Mouse (Mus musculus): ENCODE measurements around the gene Draxin. TPM values are rescaled to one million over a fixed set of nuclear protein-coding genes. Genes with fewer than 3 reads are reported as not detected.

Draxin gene
- polyA plus RNA-seq, 1 experiment from 2014 or later = 1.3 TPM

DNA sequence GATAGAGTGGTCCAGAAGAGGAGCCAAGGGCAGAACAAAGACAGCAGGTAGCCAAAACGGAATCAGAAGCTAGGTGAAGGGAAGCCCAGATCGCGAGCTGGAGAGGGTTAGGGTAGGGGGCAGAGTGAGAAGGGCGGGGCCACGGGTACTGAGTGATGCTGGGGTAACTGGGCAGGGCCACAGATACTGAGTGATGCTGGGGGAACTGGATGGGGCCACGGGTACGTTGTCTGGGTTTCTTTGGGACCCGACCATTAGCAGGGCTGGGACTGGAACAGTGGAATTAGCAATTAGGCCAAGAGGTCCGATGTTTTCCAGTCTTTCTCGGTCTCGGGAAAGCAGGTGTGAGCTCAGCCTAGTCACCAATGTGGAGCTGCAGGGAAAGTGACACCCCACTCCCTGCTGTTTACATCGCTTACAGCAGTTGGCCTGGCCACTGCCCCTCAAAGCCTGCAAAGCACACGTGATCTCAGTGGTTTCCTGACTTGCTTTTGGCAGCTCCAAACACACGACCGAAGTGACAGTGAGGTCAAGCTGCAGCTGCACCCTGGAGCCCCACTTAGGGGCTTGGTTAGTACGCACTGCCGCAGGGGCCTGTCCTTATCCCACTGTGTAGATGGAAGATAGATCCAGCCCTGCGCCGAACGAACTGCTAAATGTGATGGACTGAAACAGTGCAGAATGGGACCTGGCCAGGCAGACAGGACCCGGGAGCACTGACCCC is 47.2 kb downstream of the Draxin start:
- no peak for DNase-seq (ENCODE audit: low spot score)
- 53% methylated on average over 21 of the region's 21 CpGs for WGBS
- H3K27me3 ChIP-seq (ENCODE audit: low read depth, poor library complexity, severe bottlenecking) = no peaks in the 10 kb centered on the region
- H3K4me1 ChIP-seq = peaks cover 56% of the 10 kb centered on the region
- H3K36me3 ChIP-seq = peaks cover 28% of the 10 kb centered on the region
- peak overlapping the region; percentile 44; the same call in 1 of the 2 replicates for H3K27ac ChIP-seq
- no peaks in the 10 kb centered on the region for H3K9me3 ChIP-seq (replicated peaks)
- peak overlapping the region; percentile 8; the same call in 1 of the 2 replicates for H3K4me3 ChIP-seq

DNA sequence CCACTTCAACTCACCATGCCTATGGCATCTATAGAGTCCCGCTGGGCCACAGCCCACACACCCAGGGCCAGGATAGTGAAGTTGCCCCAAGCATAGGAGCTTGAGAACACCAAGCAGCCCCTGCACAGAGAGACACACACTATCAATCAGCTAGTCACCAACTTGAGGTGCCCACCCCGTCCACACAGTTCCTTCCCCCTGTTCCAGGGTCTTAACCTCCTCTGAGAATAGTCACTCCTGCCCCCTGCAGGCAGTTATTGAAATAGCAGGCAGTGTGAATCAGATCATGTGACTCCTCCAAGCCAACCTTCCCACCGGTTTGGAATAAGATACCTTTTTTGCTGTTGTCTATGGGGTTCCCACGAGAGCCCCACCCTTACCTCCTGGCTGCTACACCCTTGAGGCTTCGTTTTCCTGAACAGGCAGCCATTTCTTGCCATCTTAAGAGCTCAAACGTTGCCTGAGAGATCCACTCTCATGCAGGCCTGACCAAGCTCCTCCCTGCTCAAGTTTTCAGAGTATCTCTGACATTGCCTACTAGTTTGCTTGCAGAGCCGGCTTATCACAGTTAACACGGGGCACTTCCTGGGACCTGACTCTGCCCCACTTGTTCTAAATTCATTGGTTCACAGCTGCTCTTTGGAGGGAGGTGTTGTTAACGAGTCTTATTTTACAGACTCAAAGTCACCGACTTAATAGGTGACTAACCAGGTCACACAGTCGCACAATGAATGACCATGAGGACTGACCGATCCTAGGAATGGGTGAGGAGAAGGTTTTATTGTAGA is 48.0 kb downstream of the Draxin start:
- Histone ChIP-seq H3K4me1 (peaks cover 48% of the 10 kb centered on the region), H3K9me3 (replicated peaks) (no peaks in the 10 kb centered on the region), H3K4me3 (no peak overlapping the region), H3K27ac (no peak overlapping the region), H3K36me3 (peaks cover 28% of the 10 kb centered on the region), H3K27me3 (ENCODE audit: low read depth, poor library complexity, severe bottlenecking) (no peaks in the 10 kb centered on the region)
- WGBS = 48% methylated on average over 12 of the region's 12 CpGs
- DNase-seq (ENCODE audit: low spot score) = peak; percentile 78

GRCm38 (mm10) chr4:148081201-148081600 is 49.3 kb downstream of the Draxin start:
- WGBS = 94% methylated on average over 10 of the region's 10 CpGs
- Histone ChIP-seq H3K27ac (no peak overlapping the region), H3K36me3 (peaks cover 28% of the 10 kb centered on the region), H3K27me3 (ENCODE audit: low read depth, poor library complexity, severe bottlenecking) (no peaks in the 10 kb centered on the region), H3K9me3 (replicated peaks) (no peaks in the 10 kb centered on the region), H3K4me1 (peaks cover 35% of the 10 kb centered on the region), H3K4me3 (no peak overlapping the region)
- no peak for DNase-seq (ENCODE audit: low spot score)

- WGBS = 94% methylated on average over 1 of the region's 1 CpGs
- no peak for DNase-seq (ENCODE audit: low spot score)
- Histone ChIP-seq H3K4me1 (peaks cover 30% of the 10 kb centered on the region), H3K36me3 (peaks cover 28% of the 10 kb centered on the region), H3K9me3 (replicated peaks) (no peaks in the 10 kb centered on the region), H3K4me3 (no peak overlapping the region), H3K27ac (no peak overlapping the region), H3K27me3 (ENCODE audit: low read depth, poor library complexity, severe bottlenecking) (no peaks in the 10 kb centered on the region)
Measured at GRCm38 (mm10) chr4:148080597-148080973, 49.9 kb downstream of the Draxin start.

GRCm38 (mm10) chr4:148079944-148080596 is 50.4 kb downstream of the Draxin start:
- no peak for DNase-seq (ENCODE audit: low spot score)
- Histone ChIP-seq H3K4me3 (no peak overlapping the region), H3K4me1 (peaks cover 29% of the 10 kb centered on the region), H3K27me3 (ENCODE audit: low read depth, poor library complexity, severe bottlenecking) (no peaks in the 10 kb centered on the region), H3K36me3 (peaks cover 28% of the 10 kb centered on the region), H3K27ac (no peak overlapping the region), H3K9me3 (replicated peaks) (no peaks in the 10 kb centered on the region)
- 90% methylated on average over 8 of the region's 8 CpGs for WGBS

- Histone ChIP-seq H3K9me3 (replicated peaks) (no peaks in the 10 kb centered on the region), H3K27me3 (ENCODE audit: low read depth, poor library complexity, severe bottlenecking) (no peaks in the 10 kb centered on the region), H3K4me3 (no peak overlapping the region), H3K4me1 (peaks cover 28% of the 10 kb centered on the region), H3K36me3 (peaks cover 28% of the 10 kb centered on the region), H3K27ac (no peak overlapping the region)
- no peak for DNase-seq (ENCODE audit: low spot score)
- WGBS = 72% methylated on average over 6 of the region's 6 CpGs
Measured at GRCm38 (mm10) chr4:148079212-148079611, 51.3 kb downstream of the Draxin start.

GRCm38 (mm10) chr4:148075881-148076280 is 54.6 kb downstream of the Draxin start:
- H3K27me3 ChIP-seq (ENCODE audit: low read depth, poor library complexity, severe bottlenecking) = no peaks in the 10 kb centered on the region
- H3K27ac ChIP-seq = 0 out of 2 replicates have a peak overlapping the region, but pooled peaks have one; percentile 61
- 92% methylated on average over 6 of the region's 6 CpGs for WGBS
- H3K4me3 ChIP-seq = no peak overlapping the region
- H3K36me3 ChIP-seq = peaks cover 14% of the 10 kb centered on the region
- no peaks in the 10 kb centered on the region for H3K9me3 ChIP-seq (replicated peaks)
- peaks cover 18% of the 10 kb centered on the region for H3K4me1 ChIP-seq
- no peak for DNase-seq (ENCODE audit: low spot score)

GRCm38 (mm10) chr4:148075259-148075658 is 55.2 kb downstream of the Draxin start:
- Histone ChIP-seq H3K27ac (peak overlapping the region; percentile 61), H3K4me3 (peak overlapping the region; percentile 43), H3K9me3 (replicated peaks) (no peaks in the 10 kb centered on the region), H3K4me1 (peaks cover 18% of the 10 kb centered on the region), H3K36me3 (peaks cover 8% of the 10 kb centered on the region), H3K27me3 (ENCODE audit: low read depth, poor library complexity, severe bottlenecking) (no peaks in the 10 kb centered on the region)
- peak; percentile 72 for DNase-seq (ENCODE audit: low spot score)
- 39% methylated on average over 21 of the region's 21 CpGs for WGBS

DNA sequence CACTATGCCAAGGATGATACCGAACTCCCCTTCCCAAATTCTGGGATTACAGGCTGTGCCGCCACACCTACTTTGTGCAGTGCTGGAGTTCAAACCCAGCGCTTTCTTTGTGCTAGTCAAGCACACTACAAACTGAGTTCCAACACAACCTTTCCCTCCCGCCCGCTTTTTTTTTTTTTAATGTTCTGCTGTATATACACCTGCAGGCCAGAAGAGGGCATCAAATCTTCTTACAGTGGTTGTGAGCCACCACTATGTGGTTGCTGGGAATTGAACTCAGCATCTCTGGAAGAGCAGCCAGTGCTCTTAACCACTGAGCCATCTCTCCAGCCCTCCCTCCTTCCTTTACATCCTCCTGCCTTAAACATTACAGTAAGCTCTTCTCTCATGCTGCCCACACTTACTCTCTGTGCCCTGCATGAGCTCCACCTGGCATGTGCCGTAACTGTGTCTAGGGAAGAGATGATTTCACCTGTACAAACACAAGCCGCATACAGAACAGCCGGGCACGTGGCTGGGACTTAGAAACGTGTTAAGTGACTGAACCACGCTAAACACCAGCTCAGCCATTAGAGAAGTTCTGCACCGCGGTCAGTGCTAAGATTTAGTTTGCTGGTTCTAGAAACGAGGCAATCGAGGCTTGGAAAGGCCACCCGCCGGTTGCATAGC is 55.8 kb downstream of the Draxin start:
- Histone ChIP-seq H3K9me3 (replicated peaks) (no peaks in the 10 kb centered on the region), H3K36me3 (peaks cover 2% of the 10 kb centered on the region), H3K4me3 (peak overlapping the region; percentile 43), H3K27me3 (ENCODE audit: low read depth, poor library complexity, severe bottlenecking) (no peaks in the 10 kb centered on the region), H3K27ac (peak overlapping the region; percentile 61), H3K4me1 (peaks cover 18% of the 10 kb centered on the region)
- WGBS = 61% methylated on average over 17 of the region's 17 CpGs
- DNase-seq (ENCODE audit: low spot score) = no peak

DNA sequence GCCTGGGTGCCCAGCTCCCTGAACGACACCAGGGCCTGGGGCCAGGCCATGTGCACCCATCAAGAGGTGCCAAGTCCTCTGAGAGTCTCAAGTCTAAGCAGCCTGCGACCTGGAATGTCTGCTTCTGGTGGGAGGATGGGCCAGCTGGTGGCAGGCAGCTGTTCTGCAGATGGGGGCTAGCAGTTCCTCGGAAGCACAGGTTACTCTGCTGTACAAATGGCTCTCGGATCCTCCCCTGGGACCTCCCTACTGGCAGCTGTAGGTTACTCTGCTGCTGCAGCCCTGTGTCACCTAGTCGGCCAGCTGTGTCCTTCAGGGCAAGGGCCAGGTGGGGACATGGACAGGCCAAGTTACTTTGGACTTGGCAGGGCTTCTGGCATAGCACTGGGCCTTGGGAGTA is 59.0 kb downstream of the Draxin start:
- whole genome bisulfite sequencing = 57% methylated on average over 5 of the region's 5 CpGs
- Histone ChIP-seq H3K36me3 (no peaks in the 10 kb centered on the region), H3K9me3 (replicated peaks) (no peaks in the 10 kb centered on the region), H3K27ac (no peak overlapping the region), H3K4me1 (peaks cover 23% of the 10 kb centered on the region), H3K27me3 (ENCODE audit: low read depth, poor library complexity, severe bottlenecking) (no peaks in the 10 kb centered on the region), H3K4me3 (no peak overlapping the region)
- no peak for DNase-seq (ENCODE audit: low spot score)

DNA sequence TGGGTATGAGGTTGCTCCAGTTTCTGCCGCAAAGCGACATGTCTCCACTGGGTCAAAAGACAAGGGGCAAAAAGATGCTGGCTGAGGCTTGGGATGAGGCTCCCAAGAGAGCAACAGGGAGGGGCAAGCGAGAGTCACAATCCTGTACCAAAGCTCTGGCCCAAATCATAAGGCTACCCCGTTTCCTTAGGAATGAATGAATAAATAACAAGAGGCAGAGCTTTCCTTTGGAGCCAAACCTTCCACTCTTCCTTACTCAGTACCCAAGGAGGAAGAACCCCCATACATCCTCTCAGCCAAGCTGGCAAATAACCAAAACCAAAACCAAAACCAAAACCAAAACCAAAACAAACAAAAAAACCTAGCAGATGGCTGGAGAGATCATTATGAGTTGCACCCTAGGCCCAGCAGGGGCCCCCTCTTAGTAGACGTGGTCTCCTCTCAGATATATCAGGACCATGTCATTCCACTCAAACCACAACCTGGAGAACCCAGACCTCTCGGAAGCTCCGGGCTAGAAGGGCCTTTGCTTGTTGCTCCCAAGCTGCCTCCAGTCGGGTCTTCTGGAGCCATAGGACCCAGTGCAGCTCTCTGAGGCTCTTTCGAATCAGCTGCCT is 60.8 kb downstream of the Draxin start:
- Histone ChIP-seq H3K36me3 (no peaks in the 10 kb centered on the region), H3K9me3 (replicated peaks) (no peaks in the 10 kb centered on the region), H3K4me3 (no peak overlapping the region), H3K27me3 (ENCODE audit: low read depth, poor library complexity, severe bottlenecking) (no peaks in the 10 kb centered on the region), H3K4me1 (peaks cover 23% of the 10 kb centered on the region), H3K27ac (no peak overlapping the region)
- WGBS = 90% methylated on average over 9 of the region's 9 CpGs
- DNase-seq (ENCODE audit: low spot score) = no peak

DNA sequence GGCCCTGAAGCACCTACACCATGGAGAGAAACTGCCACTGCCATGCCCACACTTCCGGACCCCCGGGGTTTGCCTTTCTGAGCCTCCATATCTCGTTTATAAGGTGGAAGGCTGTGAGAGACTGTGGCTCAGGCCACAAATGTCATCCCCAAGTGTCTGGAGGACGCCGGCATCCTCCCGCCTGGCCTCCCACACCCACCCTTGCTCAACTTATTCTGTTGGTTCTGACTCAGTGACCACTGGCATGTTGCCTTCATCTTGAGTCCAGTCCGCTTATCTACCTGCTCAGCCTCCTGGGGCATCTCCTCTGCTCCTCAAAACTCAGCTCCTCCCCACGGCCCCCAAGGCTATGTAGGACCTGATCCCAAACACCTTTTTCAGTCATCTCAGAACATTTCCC is 63.2 kb downstream of the Draxin start:
- Histone ChIP-seq H3K27me3 (ENCODE audit: low read depth, poor library complexity, severe bottlenecking) (no peaks in the 10 kb centered on the region), H3K9me3 (replicated peaks) (no peaks in the 10 kb centered on the region), H3K27ac (no peak overlapping the region), H3K36me3 (no peaks in the 10 kb centered on the region), H3K4me1 (peaks cover 22% of the 10 kb centered on the region), H3K4me3 (no peak overlapping the region)
- DNase-seq (ENCODE audit: low spot score) = no peak
- 90% methylated on average over 8 of the region's 8 CpGs for WGBS

Data from limb, embryonic 10.5 days (tissue).